Mouse (Mus musculus) adrenal gland (tissue): ENCODE data around the gene Ttc8.

Source experiments
- intact Hi-C: fragments of 180-260 bp; cut with DNase I; formaldehyde crosslinking; loops from one replicate; pipeline ENCODE4 v1.15.1; 2025

The Ttc8 gene

GRCm38 (mm10) chr12:99024430-99024960 is 104.1 kb downstream of the Ttc8 start:
- intact Hi-C loops: no loop called here

DNA sequence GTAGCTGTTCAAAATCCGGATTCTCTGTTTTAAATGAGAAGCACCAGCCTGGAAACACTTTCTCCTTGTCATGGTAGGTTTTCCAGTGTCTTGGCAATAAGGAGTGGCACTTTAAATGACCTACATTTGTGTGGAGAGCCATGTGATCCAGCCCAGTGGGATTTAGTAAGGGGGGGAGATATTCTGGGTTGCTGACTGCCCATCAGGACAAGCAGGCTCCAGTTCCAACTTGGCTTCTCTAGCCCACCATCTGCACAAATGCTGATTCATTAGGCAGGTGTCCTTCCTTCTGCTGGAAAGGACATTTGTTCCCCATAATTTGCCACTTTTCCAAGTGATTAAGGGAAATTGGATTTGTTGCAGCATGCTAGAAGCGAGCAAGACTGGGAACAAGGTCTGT is 105.9 kb downstream of the Ttc8 start:
- intact Hi-C loops: no loop called here

DNA sequence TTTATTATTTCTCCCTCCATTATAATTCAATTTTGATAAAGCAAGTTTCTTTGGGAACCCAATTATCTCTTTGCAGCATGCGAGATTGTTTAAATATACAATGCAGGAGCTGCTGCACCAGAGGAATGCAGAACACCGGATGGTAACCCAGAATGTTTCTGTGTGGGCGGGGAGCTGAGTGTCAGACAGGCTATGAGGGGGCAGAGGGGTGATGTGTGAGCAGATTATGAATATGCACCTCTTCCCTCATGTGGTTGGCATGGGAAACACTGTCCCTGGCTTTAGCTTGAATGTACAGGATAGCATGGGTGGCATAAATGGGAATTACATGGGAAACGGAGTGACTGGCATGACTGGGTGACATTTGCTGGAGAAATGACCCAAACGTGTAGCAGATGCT is 108.3 kb downstream of the Ttc8 start:
- intact Hi-C loops: no loop called here

DNA sequence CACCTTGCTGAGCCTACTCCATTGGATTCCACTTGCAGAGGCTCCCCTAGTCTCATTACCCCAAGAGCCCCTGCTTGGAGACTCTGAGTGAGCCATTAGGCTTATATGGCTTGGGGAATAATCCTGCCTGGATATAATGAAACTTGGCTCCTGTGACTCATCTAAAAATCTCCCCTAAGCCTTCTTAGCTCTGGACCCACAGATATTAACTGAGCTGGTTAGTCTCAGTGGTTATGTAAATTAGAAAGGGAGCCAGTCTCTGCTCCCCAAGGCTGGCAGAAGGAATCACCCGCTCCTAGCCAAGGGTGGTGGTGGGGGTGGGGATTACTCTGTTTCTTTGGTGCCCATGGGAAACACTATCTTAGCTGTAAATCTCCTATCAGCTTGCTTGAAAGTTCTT is 109.6 kb downstream of the Ttc8 start:
- intact Hi-C loops: no loop called here
